Mouse (Mus musculus) adrenal gland, postnatal 14 days (tissue): ENCODE measurements around the gene Nmt1. TPM values are rescaled to one million over a fixed set of nuclear protein-coding genes. Genes with fewer than 3 reads are reported as not detected.

ENCODE experiments used
- DNase-seq: peaks from one replicate; pipeline ENCODE4 v3.0.0; 2021; ENCODE audit warnings: mixed read lengths
- total RNA-seq: library from RNA; stranded (reverse); gene quantifications from 2 replicates; pipeline ENCODE4 v1.2.3, GENCODE M21; 2021

The Nmt1 gene
- total RNA-seq, 1 experiment from 2014 or later: 93.1 TPM

- DNase-seq: no peak
Observed at GRCm38 (mm10) chr11:103078131-103078530, 50.1 kb downstream of the Nmt1 start.

GRCm38 (mm10) chr11:103080323-103081091, 52.5 kb downstream of the Nmt1 start:
- peak; percentile 25 for DNase-seq

GRCm38 (mm10) chr11:103081631-103082030, 53.6 kb downstream of the Nmt1 start:
- DNase-seq: no peak

- DNase-seq: no peak
Observed at GRCm38 (mm10) chr11:103093306-103093705, 65.3 kb downstream of the Nmt1 start.

- DNase-seq: peak; percentile 85
Observed at GRCm38 (mm10) chr11:103093862-103094833, 66.2 kb downstream of the Nmt1 start.

- DNase-seq: no peak
Observed at GRCm38 (mm10) chr11:103095107-103095670, 67.2 kb downstream of the Nmt1 start.

- DNase-seq: no peak
Observed at GRCm38 (mm10) chr11:103095801-103096200, 67.8 kb downstream of the Nmt1 start.

- DNase-seq: no peak
Observed at GRCm38 (mm10) chr11:103096979-103097894, 69.2 kb downstream of the Nmt1 start.

GRCm38 (mm10) chr11:103098531-103099190, 70.7 kb downstream of the Nmt1 start:
- no peak for DNase-seq

GRCm38 (mm10) chr11:103099352-103099940, 71.5 kb downstream of the Nmt1 start:
- no peak for DNase-seq

GRCm38 (mm10) chr11:103100361-103100760, 72.4 kb downstream of the Nmt1 start:
- peak; percentile 15 for DNase-seq

GRCm38 (mm10) chr11:103101481-103101865, 73.5 kb downstream of the Nmt1 start, which contains the start of the genes Plcd3 and Acbd4:
Gene Plcd3, minus strand, starts transcription at chr11:103101658.
Gene Acbd4, plus strand, starts transcription at chr11:103101682.
- DNase-seq: peak; percentile 88

- peak; percentile 76 for DNase-seq
Observed at GRCm38 (mm10) chr11:103101866-103102501, 74.0 kb downstream of the Nmt1 start.

- DNase-seq: peak; percentile 99
Observed at GRCm38 (mm10) chr11:103102725-103103349, 74.8 kb downstream of the Nmt1 start.

- DNase-seq: no peak
Observed at GRCm38 (mm10) chr11:103103621-103104020, 75.6 kb downstream of the Nmt1 start.

GRCm38 (mm10) chr11:103104469-103104868, 76.5 kb downstream of the Nmt1 start:
- no peak for DNase-seq

GRCm38 (mm10) chr11:103105180-103105725, 77.3 kb downstream of the Nmt1 start:
- peak; percentile 39 for DNase-seq

GRCm38 (mm10) chr11:103105810-103106209, 77.8 kb downstream of the Nmt1 start:
- peak; percentile 55 for DNase-seq

- peak; percentile 31 for DNase-seq
Observed at GRCm38 (mm10) chr11:103106386-103106785, 78.4 kb downstream of the Nmt1 start.
